Mouse (Mus musculus) limb, embryonic 12.5 days (tissue): ENCODE measurements at regions not wholly inside any gene's neighbourhood (a gene's known extent, or its start where the extent isn't known, plus 50 kb on each side); places are given as distances from the start of the nearest gene placed in this dataset. TPM values are rescaled to one million over a fixed set of nuclear protein-coding genes. Genes with fewer than 3 reads are reported as not detected.

Experiments
- ATAC-seq: fragments of 200-750 bp; cut with Nextera tagmentation; 2 replicates; pipeline ENCODE4 v1.8.0; 2017; ENCODE audit warnings: low read depth, moderate TSS enrichment; ENCODE audit not compliant: insufficient number of reproducible peaks, insufficient read depth, low FRiP score, low TSS enrichment
- H3K27ac ChIP-seq: fragments of 300-500 bp; sonication (generic); 2 replicates; pipeline ENCODE4 v1.5.1; 2016; ENCODE audit warnings: mild to moderate bottlenecking, moderate library complexity
- H3K27me3 ChIP-seq: fragments of 300-500 bp; sonication (generic); 2 replicates; pipeline ENCODE4 v1.6.1; 2016; ENCODE audit warnings: mild to moderate bottlenecking, moderate library complexity
- H3K36me3 ChIP-seq: fragments of 300-500 bp; sonication (generic); 2 replicates; pipeline ENCODE4 v1.6.1; 2016; ENCODE audit warnings: mild to moderate bottlenecking, moderate library complexity
- H3K4me1 ChIP-seq: fragments of 300-500 bp; sonication (generic); replicated peaks from 2 replicates; pipeline ENCODE4 v1.6.1; 2016
- H3K4me2 ChIP-seq: fragments of 300-500 bp; sonication (generic); 2 replicates; pipeline ENCODE4 v1.6.1; 2016; ENCODE audit warnings: mild to moderate bottlenecking, moderate library complexity
- H3K4me3 ChIP-seq: fragments of 300-500 bp; sonication (generic); replicated peaks from 2 replicates; pipeline ENCODE4 v1.5.1; 2016; ENCODE audit warnings: mild to moderate bottlenecking
- H3K9ac ChIP-seq: fragments of 300-500 bp; sonication (generic); replicated peaks from 2 replicates; pipeline ENCODE4 v1.6.1; 2016; ENCODE audit warnings: mild to moderate bottlenecking, moderate library complexity
- H3K9me3 ChIP-seq: fragments of 300-500 bp; sonication (generic); 2 replicates; pipeline ENCODE4 v1.6.1; 2016; ENCODE audit warnings: mild to moderate bottlenecking, moderate library complexity
- WGBS: fragments of 180-500 bp; shearing (Covaris S2); methylation state at CpG from one replicate; pipeline ENCODE4 v1.1.7; 2016; 5-methylcytosine and 5-hydroxymethylcytosine counted together
- microRNA-seq: library from miRNA; unstranded; fragments of <30 nt; microRNA quantifications from one replicate; pipeline ENCODE4, GENCODE M21; 2017

GRCm38 (mm10) chr11:21036161-21036916, 54.8 kb upstream of the Peli1 start:
- Histone ChIP-seq H3K4me1 (peaks cover 16% of the 10 kb centered on the region), H3K27me3 (no peaks in the 10 kb centered on the region)
- WGBS: 75% methylated on average over 7 of the region's 7 CpGs

GRCm38 (mm10) chr11:21037267-21037906, 53.7 kb upstream of the Peli1 start:
- H3K9me3 ChIP-seq: no peaks in the 10 kb centered on the region
- 90% methylated on average over 6 of the region's 6 CpGs for WGBS
- no peak overlapping the region for H3K27ac ChIP-seq
- H3K4me1 ChIP-seq: peaks cover 16% of the 10 kb centered on the region
- H3K4me3 ChIP-seq: no peak overlapping the region
- no peaks in the 10 kb centered on the region for H3K36me3 ChIP-seq
- no peak for ATAC-seq
- no peak overlapping the region for H3K9ac ChIP-seq
- H3K27me3 ChIP-seq: no peaks in the 10 kb centered on the region
- H3K4me2 ChIP-seq: no peak overlapping the region

More at GRCm38 (mm10) chr11:21036161-21036916, 54.8 kb upstream of the Peli1 start:
- no peaks in the 10 kb centered on the region for H3K9me3 ChIP-seq
- no peak overlapping the region for H3K4me2 ChIP-seq
- H3K36me3 ChIP-seq: no peaks in the 10 kb centered on the region
- no peak for ATAC-seq
- no peak overlapping the region for H3K4me3 ChIP-seq
- H3K27ac ChIP-seq: no peak overlapping the region
- H3K9ac ChIP-seq: no peak overlapping the region

- Histone ChIP-seq H3K4me1 (no peaks in the 10 kb centered on the region), H3K36me3 (no peaks in the 10 kb centered on the region), H3K27ac (no peak overlapping the region), H3K27me3 (no peaks in the 10 kb centered on the region), H3K4me2 (no peak overlapping the region), H3K9ac (no peak overlapping the region), H3K4me3 (no peak overlapping the region), H3K9me3 (no peaks in the 10 kb centered on the region)
- 78% methylated on average over 5 of the region's 5 CpGs for WGBS
- no peak for ATAC-seq
Measured at GRCm38 (mm10) chr11:21041201-21041600, 49.9 kb upstream of the Peli1 start.

Small RNA genes in the stretch of these regions (microRNA-seq; reads per million reads assigned to microRNA genes)
- gene Gm23681: not detected
